Mouse (Mus musculus): Measurements from ENCODE around the gene Ctc1. TPM values are rescaled to one million over a fixed set of nuclear protein-coding genes. Genes with fewer than 3 reads are reported as not detected.

Gene Ctc1
- total and polyA plus RNA-seq, 2 experiments from 2014 or later = 42.8 to 84.8 TPM

GRCm38 (mm10) chr11:69048151-69048550 lies 32.4 kb downstream of the Ctc1 start:
- no peak overlapping the region for H3K4me3 ChIP-seq (ENCODE audit: low read length)
- H3K9me3 ChIP-seq (ENCODE audit: low read length) = no peaks in the 10 kb centered on the region
- no peaks in the 10 kb centered on the region for H3K27me3 ChIP-seq (ENCODE audit: insufficient read depth, low read length)
- no peaks in the 10 kb centered on the region for H3K4me1 ChIP-seq (ENCODE audit: insufficient read depth, low read length)
- no peak overlapping the region for H3K9ac ChIP-seq (replicated peaks; ENCODE audit: low read length)
- H3K36me3 ChIP-seq (ENCODE audit: insufficient read depth, low read length) = no peaks in the 10 kb centered on the region
- 95% methylated on average over 14 of the region's 14 CpGs for WGBS
- no peak overlapping the region for H3K4me2 ChIP-seq (ENCODE audit: low read depth, low read length)
- H3K27ac ChIP-seq = no peak overlapping the region
- DNase-seq (ENCODE audit: low spot score) = no peak
- TF ChIP-seq CTCF (IDR thresholded peaks at IDR 0.05; ENCODE audit: low read depth) = no peak
- ATAC-seq = no peak

- Histone ChIP-seq H3K36me3 (ENCODE audit: insufficient read depth, low read length) (no peaks in the 10 kb centered on the region), H3K27me3 (ENCODE audit: insufficient read depth, low read length) (no peaks in the 10 kb centered on the region), H3K9ac (replicated peaks; ENCODE audit: low read length) (no peak overlapping the region), H3K4me2 (ENCODE audit: low read depth, low read length) (no peak overlapping the region), H3K4me3 (ENCODE audit: low read length) (no peak overlapping the region), H3K27ac (no peak overlapping the region), H3K4me1 (ENCODE audit: insufficient read depth, low read length) (no peaks in the 10 kb centered on the region), H3K9me3 (ENCODE audit: low read length) (no peaks in the 10 kb centered on the region)
- ATAC-seq = no peak
- no peak for TF ChIP-seq CTCF (IDR thresholded peaks at IDR 0.05; ENCODE audit: low read depth)
- DNase-seq (ENCODE audit: low spot score) = no peak
- 80% methylated on average over 8 of the region's 8 CpGs for WGBS
These were observed 35.0 kb downstream of the Ctc1 start for GRCm38 (mm10) chr11:69050748-69051147.

DNA sequence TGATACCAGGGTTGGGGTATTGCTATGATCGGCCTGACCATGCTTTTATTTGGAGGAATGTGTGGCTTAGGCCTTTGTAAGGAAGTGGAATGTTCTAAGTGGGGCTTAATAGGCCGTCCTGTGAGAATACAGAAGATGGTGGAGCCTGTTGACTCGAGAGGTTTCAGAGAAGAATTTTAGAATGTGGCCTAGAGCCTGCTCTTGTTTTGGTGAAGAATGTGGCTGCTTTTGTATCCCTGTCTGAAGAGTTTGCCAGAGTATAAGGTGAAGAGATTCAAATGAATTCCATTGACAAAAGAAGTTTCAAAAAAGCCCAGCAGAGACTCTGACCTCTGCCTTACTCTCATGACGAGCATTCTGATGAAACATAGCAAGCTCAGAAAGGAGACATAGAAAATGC lies 36.1 kb downstream of the Ctc1 start:
- H3K9me3 ChIP-seq (ENCODE audit: low read length) = no peaks in the 10 kb centered on the region
- no peak overlapping the region for H3K4me3 ChIP-seq (ENCODE audit: low read length)
- H3K9ac ChIP-seq (replicated peaks; ENCODE audit: low read length) = no peak overlapping the region
- H3K4me1 ChIP-seq (ENCODE audit: insufficient read depth, low read length) = no peaks in the 10 kb centered on the region
- no peak for DNase-seq (ENCODE audit: low spot score)
- no peak overlapping the region for H3K4me2 ChIP-seq (ENCODE audit: low read depth, low read length)
- no peak for TF ChIP-seq CTCF (IDR thresholded peaks at IDR 0.05; ENCODE audit: low read depth)
- ATAC-seq = no peak
- H3K27ac ChIP-seq = no peak overlapping the region
- no peaks in the 10 kb centered on the region for H3K27me3 ChIP-seq (ENCODE audit: insufficient read depth, low read length)
- WGBS = 58% methylated on average over 4 of the region's 4 CpGs
- no peaks in the 10 kb centered on the region for H3K36me3 ChIP-seq (ENCODE audit: insufficient read depth, low read length)

DNA sequence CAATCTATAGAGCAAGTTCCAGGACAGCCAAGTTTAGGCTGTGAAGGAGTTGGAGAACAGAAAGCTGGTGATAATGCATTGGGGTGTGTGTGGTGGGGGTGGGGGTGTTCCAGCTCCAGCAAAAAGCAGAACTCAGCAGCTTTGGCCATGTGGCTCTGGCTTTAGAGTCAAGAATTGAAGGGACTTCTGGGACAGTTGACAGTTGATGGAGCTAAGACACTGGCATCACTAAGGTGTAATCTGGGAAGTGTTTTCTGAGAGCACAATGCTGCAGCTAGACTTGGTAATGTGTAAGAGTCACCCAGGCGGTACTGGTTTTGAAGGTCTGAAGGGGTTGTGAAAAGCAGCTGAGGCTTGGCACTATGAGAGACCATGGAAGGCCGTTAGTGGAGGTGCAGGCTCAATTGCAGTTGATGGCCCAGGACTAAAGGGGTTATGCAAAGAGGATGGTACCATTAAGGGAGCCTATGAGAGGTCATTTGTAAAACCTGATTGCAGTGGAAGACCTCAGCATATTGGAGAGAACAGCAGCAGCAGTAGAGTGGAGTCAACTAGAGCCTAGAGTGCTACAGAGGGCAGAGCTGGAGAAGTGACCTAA lies 37.2 kb downstream of the Ctc1 start:
- no peaks in the 10 kb centered on the region for H3K27me3 ChIP-seq (ENCODE audit: insufficient read depth, low read length)
- WGBS = 90% methylated on average over 2 of the region's 2 CpGs
- H3K36me3 ChIP-seq (ENCODE audit: insufficient read depth, low read length) = no peaks in the 10 kb centered on the region
- H3K4me3 ChIP-seq (ENCODE audit: low read length) = no peak overlapping the region
- no peak overlapping the region for H3K27ac ChIP-seq
- no peak for TF ChIP-seq CTCF (IDR thresholded peaks at IDR 0.05; ENCODE audit: low read depth)
- H3K4me1 ChIP-seq (ENCODE audit: insufficient read depth, low read length) = no peaks in the 10 kb centered on the region
- DNase-seq (ENCODE audit: low spot score) = no peak
- ATAC-seq = no peak
- no peak overlapping the region for H3K4me2 ChIP-seq (ENCODE audit: low read depth, low read length)
- no peak overlapping the region for H3K9ac ChIP-seq (replicated peaks; ENCODE audit: low read length)
- no peaks in the 10 kb centered on the region for H3K9me3 ChIP-seq (ENCODE audit: low read length)

- no peak overlapping the region for H3K27ac ChIP-seq
- no peak overlapping the region for H3K4me3 ChIP-seq (ENCODE audit: low read length)
- no peaks in the 10 kb centered on the region for H3K27me3 ChIP-seq (ENCODE audit: insufficient read depth, low read length)
- ATAC-seq (no peak), DNase-seq (ENCODE audit: low spot score) (no peak)
- H3K4me1 ChIP-seq (ENCODE audit: insufficient read depth, low read length) = no peaks in the 10 kb centered on the region
- TF ChIP-seq CTCF (IDR thresholded peaks at IDR 0.05; ENCODE audit: low read depth) = no peak
- WGBS = 73% methylated on average over 3 of the region's 3 CpGs
- no peak overlapping the region for H3K9ac ChIP-seq (replicated peaks; ENCODE audit: low read length)
- no peaks in the 10 kb centered on the region for H3K9me3 ChIP-seq (ENCODE audit: low read length)
- H3K4me2 ChIP-seq (ENCODE audit: low read depth, low read length) = no peak overlapping the region
- H3K36me3 ChIP-seq (ENCODE audit: insufficient read depth, low read length) = no peaks in the 10 kb centered on the region
These were observed 38.1 kb downstream of the Ctc1 start for GRCm38 (mm10) chr11:69053848-69054247.

DNA sequence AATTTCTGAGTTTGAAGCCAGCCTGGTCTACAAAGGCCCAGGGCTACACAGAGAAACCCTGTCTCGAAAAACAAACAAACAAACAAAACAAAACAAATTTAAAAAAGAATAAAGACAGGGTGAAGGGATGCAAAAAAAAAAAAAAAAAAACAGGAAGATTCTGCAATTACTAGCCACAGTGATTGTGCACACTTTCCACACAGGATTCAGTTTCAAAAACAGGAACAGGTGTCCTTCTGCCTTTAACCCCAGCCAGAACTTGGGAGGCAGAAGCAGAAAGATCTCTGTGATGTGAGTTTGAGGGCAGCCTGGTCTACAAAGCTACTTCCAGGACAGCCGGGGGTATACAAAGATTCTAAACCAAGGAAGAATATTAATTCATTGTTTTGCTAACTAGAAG lies 42.6 kb downstream of the Ctc1 start:
- whole genome bisulfite sequencing = 70% methylated on average over 2 of the region's 2 CpGs
- no peak for TF ChIP-seq CTCF (IDR thresholded peaks at IDR 0.05; ENCODE audit: low read depth)
- Histone ChIP-seq H3K27ac (peak overlapping the region; percentile 89; the same call in 1 of the 2 replicates), H3K9ac (replicated peaks; ENCODE audit: low read length) (peak overlapping the region; percentile 54), H3K9me3 (ENCODE audit: low read length) (no peaks in the 10 kb centered on the region), H3K4me2 (ENCODE audit: low read depth, low read length) (peak overlapping the region; percentile 70), H3K4me3 (ENCODE audit: low read length) (peak overlapping the region; percentile 53), H3K27me3 (ENCODE audit: insufficient read depth, low read length) (no peaks in the 10 kb centered on the region), H3K36me3 (ENCODE audit: insufficient read depth, low read length) (no peaks in the 10 kb centered on the region), H3K4me1 (ENCODE audit: insufficient read depth, low read length) (peaks cover 13% of the 10 kb centered on the region)
- ATAC-seq (no peak), DNase-seq (ENCODE audit: low spot score) (no peak)

DNA sequence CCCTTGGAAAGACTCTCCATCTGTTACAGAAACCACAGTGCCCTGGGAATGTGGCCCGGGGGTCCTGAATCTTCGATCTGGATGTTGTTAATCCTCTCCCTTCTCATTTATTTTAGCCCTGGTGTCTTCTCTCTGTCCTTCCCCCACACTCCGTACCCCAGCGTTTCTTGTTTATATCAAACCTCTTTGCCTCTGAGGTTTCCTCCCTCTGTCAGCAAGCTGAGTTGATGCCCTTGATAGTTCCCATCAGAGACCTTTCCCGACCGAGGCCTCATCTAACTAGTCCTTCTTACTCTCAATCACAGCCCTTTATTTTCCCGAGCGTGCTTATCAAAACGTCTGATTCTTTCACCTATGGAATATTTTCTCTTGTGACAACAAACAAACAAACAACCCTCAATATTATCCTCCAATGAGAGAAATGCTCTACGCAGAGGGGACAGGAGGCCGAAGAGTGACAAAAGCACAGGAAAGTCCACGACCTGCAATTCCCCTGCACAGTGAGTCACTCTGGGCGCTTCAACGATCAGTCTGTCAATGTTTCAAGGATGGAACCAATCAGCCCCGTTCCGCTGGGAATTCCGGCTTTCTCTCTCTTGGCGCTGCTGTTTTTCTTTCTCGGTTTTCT lies 43.1 kb downstream of the Ctc1 start:
- peaks cover 13% of the 10 kb centered on the region for H3K4me1 ChIP-seq (ENCODE audit: insufficient read depth, low read length)
- H3K9me3 ChIP-seq (ENCODE audit: low read length) = no peaks in the 10 kb centered on the region
- H3K9ac ChIP-seq (replicated peaks; ENCODE audit: low read length) = peak overlapping the region; percentile 54
- no peak for TF ChIP-seq CTCF (IDR thresholded peaks at IDR 0.05; ENCODE audit: low read depth)
- H3K27me3 ChIP-seq (ENCODE audit: insufficient read depth, low read length) = no peaks in the 10 kb centered on the region
- ATAC-seq (peak; percentile 22), DNase-seq (ENCODE audit: low spot score) (no peak)
- H3K4me3 ChIP-seq (ENCODE audit: low read length) = peak overlapping the region; percentile 53
- peak overlapping the region; percentile 89 for H3K27ac ChIP-seq
- peak overlapping the region; percentile 70 for H3K4me2 ChIP-seq (ENCODE audit: low read depth, low read length)
- H3K36me3 ChIP-seq (ENCODE audit: insufficient read depth, low read length) = no peaks in the 10 kb centered on the region
- 2% methylated on average over 19 of the region's 19 CpGs for WGBS
